ENCODE assay signal across 28 mouse cellular contexts in the genomic region with DNA sequence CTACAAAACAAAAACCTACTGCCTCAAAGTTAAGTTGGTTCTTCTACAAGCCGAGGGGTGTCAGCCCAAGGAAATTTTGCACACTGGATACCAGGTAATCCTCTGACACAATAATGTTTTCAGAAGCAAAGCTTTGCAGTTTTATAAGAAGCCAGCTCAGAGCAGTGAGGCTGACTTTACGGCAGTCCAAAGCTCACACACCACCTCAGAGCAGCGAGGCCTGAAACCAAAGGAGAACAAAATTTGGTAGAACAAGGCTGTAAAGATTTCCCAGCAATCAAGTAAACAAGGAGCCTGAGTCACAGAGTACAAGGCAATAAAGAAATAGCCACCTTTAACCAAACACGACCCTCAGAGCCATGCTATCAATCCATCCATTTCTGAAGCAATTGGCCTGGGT.
DNase-seq lines count a peak whose midpoint lies in the region; ATAC-seq and TF ChIP-seq lines count a peak whose summit lies in the region.
"Had no signal": no experiment of that assay in that cellular context is flagged by ENCODE, and none has a peak within 500 bp of the region (broad histone marks: within the 10 kb centered on the region; RNA-seq: fewer than 3 reads in every experiment).

No protein-coding gene starts in this region.

- H3K4me1 ChIP-seq in intestine, postnatal 0 days (replicated peaks; ENCODE audit: control insufficient read depth, insufficient read depth, low read length) = no peaks in the 10 kb centered on the region
- H3K4me1 ChIP-seq in hindbrain, embryonic 12.5 days = no peaks in the 10 kb centered on the region

- peak; percentile 51; the same call in 1 of the 2 replicates for ATAC-seq in intestine, postnatal 0 days
- no peak for ATAC-seq in hindbrain, embryonic 12.5 days (ENCODE audit: low FRiP score)
- ATAC-seq: activated CD4-positive, CD25-positive, alpha-beta regulatory T cell, adult 4 months; CD4-positive, CD25-positive, alpha-beta regulatory T cell, adult 4 months; forebrain, embryonic 14.5 days; forebrain, embryonic 16.5 days; Patski had no signal

- no peak overlapping the region for H3K27ac ChIP-seq in intestine, postnatal 0 days (ENCODE audit: low read depth, low read length)
- H3K27ac ChIP-seq in hindbrain, embryonic 12.5 days = no peak overlapping the region
- H3K27ac ChIP-seq: embryonic facial prominence, embryonic 13.5 days; embryonic facial prominence, embryonic 15.5 days; forebrain, embryonic 10.5 days; forebrain, embryonic 12.5 days had no signal

- no peaks in the 10 kb centered on the region for H3K27me3 ChIP-seq in intestine, postnatal 0 days (replicated peaks; ENCODE audit: control insufficient read depth, insufficient read depth, low read length)
- no peaks in the 10 kb centered on the region for H3K27me3 ChIP-seq in hindbrain, embryonic 12.5 days
- H3K27me3 ChIP-seq: CH12.LX; embryonic facial prominence, embryonic 15.5 days; forebrain, embryonic 12.5 days; Patski had no signal

- H3K4me2 ChIP-seq in intestine, postnatal 0 days (replicated peaks; ENCODE audit: low read depth) = no peak overlapping the region
- no peak overlapping the region for H3K4me2 ChIP-seq in hindbrain, embryonic 12.5 days (replicated peaks)
- H3K4me2 ChIP-seq: embryonic facial prominence, embryonic 13.5 days; embryonic facial prominence, embryonic 15.5 days; forebrain, embryonic 12.5 days had no signal

- TF ChIP-seq CTCF in intestine, postnatal 0 days (IDR thresholded peaks at IDR 0.05; ENCODE audit: low read depth) = no peak

- no peaks in the 10 kb centered on the region for H3K9me3 ChIP-seq in intestine, postnatal 0 days (ENCODE audit: control insufficient read depth)
- H3K9me3 ChIP-seq in hindbrain, embryonic 12.5 days (replicated peaks) = no peaks in the 10 kb centered on the region
- H3K9me3 ChIP-seq: embryonic facial prominence, embryonic 13.5 days; embryonic facial prominence, embryonic 15.5 days; forebrain, embryonic 10.5 days; forebrain, embryonic 12.5 days had no signal

- no peak overlapping the region for H3K9ac ChIP-seq in intestine, postnatal 0 days (ENCODE audit: low read depth, low read length)
- no peak overlapping the region for H3K9ac ChIP-seq in hindbrain, embryonic 12.5 days
- H3K9ac ChIP-seq: embryonic facial prominence, embryonic 13.5 days; embryonic facial prominence, embryonic 15.5 days; forebrain, embryonic 12.5 days had no signal

- DNase-seq in heart, adult 11 months = peak; percentile 17
- no peak for DNase-seq in heart, postnatal 10 days
- DNase-seq in adrenal gland, adult 18-20 months (ENCODE audit: low spot score in 2 of 2) = no peak
- DNase-seq: adrenal gland, adult 2 months; adrenal gland, postnatal 10 days; adrenal gland, postnatal 25 days; B cell, adult 2 months; cerebellum, adult 11 months; cerebellum, adult 18-20 months; cerebellum, adult 8-10 months; cerebellum, adult 9-11 months; cerebellum, postnatal 14 days; cerebellum, postnatal 36 days; embryo, embryonic 11 days had no signal

- H3K36me3 ChIP-seq in intestine, postnatal 0 days (ENCODE audit: control insufficient read depth, insufficient read depth) = no peaks in the 10 kb centered on the region
- H3K36me3 ChIP-seq in hindbrain, embryonic 12.5 days = no peaks in the 10 kb centered on the region
- H3K36me3 ChIP-seq: embryonic facial prominence, embryonic 13.5 days; embryonic facial prominence, embryonic 15.5 days; forebrain, embryonic 10.5 days; forebrain, embryonic 12.5 days; G1E had no signal

- 34% methylated on average over 4 of the region's 4 CpGs for WGBS in intestine, postnatal 0 days
- 83% methylated on average over 4 of the region's 4 CpGs for WGBS in hindbrain, embryonic 12.5 days

- H3K4me3 ChIP-seq in intestine, postnatal 0 days (ENCODE audit: low read depth, low read length) = no peak overlapping the region
- H3K4me3 ChIP-seq in hindbrain, embryonic 12.5 days = no peak overlapping the region
- H3K4me3 ChIP-seq: embryonic facial prominence, embryonic 13.5 days; embryonic facial prominence, embryonic 15.5 days; erythroblast, embryonic 14.5 days; forebrain, embryonic 10.5 days; forebrain, embryonic 12.5 days had no signal

- intact Hi-C loops in heart, postnatal 10 days (cut with DNase I) = no loop called here
